Mouse (Mus musculus) intestine, postnatal 0 days (tissue): ENCODE results near the gene Atp5s. TPM values are rescaled to one million over a fixed set of nuclear protein-coding genes. Genes with fewer than 3 reads are reported as not detected.

ENCODE experiments used
- ATAC-seq: fragments of 200-750 bp; cut with Nextera tagmentation; 2 replicates; pipeline ENCODE4 v1.8.0; 2017; ENCODE audit warnings: mild to moderate bottlenecking, moderate TSS enrichment, moderate library complexity
- H3K27ac ChIP-seq: fragments of 300-500 bp; sonication (generic); 2 replicates; pipeline ENCODE4 v1.5.1; 2014; ENCODE audit warnings: mild to moderate bottlenecking, low read depth, low read length, moderate library complexity
- H3K27me3 ChIP-seq: fragments of 300-500 bp; sonication (generic); replicated peaks from 2 replicates; pipeline ENCODE4 v1.6.1; 2014; ENCODE audit warnings: low read length, mixed read lengths; ENCODE audit not compliant: control insufficient read depth, insufficient read depth
- H3K36me3 ChIP-seq: fragments of 300-500 bp; sonication (generic); 2 replicates; pipeline ENCODE4 v1.6.1; 2014; ENCODE audit warnings: mild to moderate bottlenecking, moderate library complexity; ENCODE audit not compliant: control insufficient read depth, insufficient read depth
- H3K4me1 ChIP-seq: fragments of 300-500 bp; sonication (generic); replicated peaks from 2 replicates; pipeline ENCODE4 v1.6.1; 2014; ENCODE audit warnings: antibody characterized with exemption, low read length, mixed read lengths; ENCODE audit not compliant: control insufficient read depth, insufficient read depth
- H3K4me2 ChIP-seq: fragments of 300-500 bp; sonication (generic); replicated peaks from 2 replicates; pipeline ENCODE4 v1.6.1; 2014; ENCODE audit warnings: low read depth, mild to moderate bottlenecking, moderate library complexity
- H3K4me3 ChIP-seq: fragments of 300-500 bp; sonication (generic); 2 replicates; pipeline ENCODE4 v1.5.1; 2014; ENCODE audit warnings: low read depth, low read length
- H3K9ac ChIP-seq: fragments of 300-500 bp; sonication (generic); 2 replicates; pipeline ENCODE4 v1.6.1; 2014; ENCODE audit warnings: mild to moderate bottlenecking, low read depth, low read length
- H3K9me3 ChIP-seq: fragments of 300-500 bp; sonication (generic); 2 replicates; pipeline ENCODE4 v1.6.1; 2016; ENCODE audit warnings: mixed run types; ENCODE audit not compliant: control insufficient read depth
- CTCF ChIP-seq: sonication (generic); IDR thresholded peaks from 2 replicates; pipeline ENCODE4 v1.5.1; 2016; ENCODE audit warnings: low read depth, mild to moderate bottlenecking, control low read depth, antibody characterized with exemption, moderate library complexity
- WGBS: fragments of 180-500 bp; shearing (Covaris S2); extraction: QIAGEN DNeasy Blood & Tissue Kit; methylation state at CpG from one replicate; pipeline ENCODE4 v1.1.7; 2014; 5-methylcytosine and 5-hydroxymethylcytosine counted together
- polyA plus RNA-seq: library from polyadenylated mRNA; unstranded; fragments of >200 nt; fragmentation: Nextera tagmentation; extraction: Ambion mirVana; gene quantifications from 2 replicates; pipeline ENCODE4 v1.2.1, GENCODE M21; 2015

The Atp5s gene
- polyA plus RNA-seq, 1 experiment from 2014 or later = 26.1 TPM

DNA sequence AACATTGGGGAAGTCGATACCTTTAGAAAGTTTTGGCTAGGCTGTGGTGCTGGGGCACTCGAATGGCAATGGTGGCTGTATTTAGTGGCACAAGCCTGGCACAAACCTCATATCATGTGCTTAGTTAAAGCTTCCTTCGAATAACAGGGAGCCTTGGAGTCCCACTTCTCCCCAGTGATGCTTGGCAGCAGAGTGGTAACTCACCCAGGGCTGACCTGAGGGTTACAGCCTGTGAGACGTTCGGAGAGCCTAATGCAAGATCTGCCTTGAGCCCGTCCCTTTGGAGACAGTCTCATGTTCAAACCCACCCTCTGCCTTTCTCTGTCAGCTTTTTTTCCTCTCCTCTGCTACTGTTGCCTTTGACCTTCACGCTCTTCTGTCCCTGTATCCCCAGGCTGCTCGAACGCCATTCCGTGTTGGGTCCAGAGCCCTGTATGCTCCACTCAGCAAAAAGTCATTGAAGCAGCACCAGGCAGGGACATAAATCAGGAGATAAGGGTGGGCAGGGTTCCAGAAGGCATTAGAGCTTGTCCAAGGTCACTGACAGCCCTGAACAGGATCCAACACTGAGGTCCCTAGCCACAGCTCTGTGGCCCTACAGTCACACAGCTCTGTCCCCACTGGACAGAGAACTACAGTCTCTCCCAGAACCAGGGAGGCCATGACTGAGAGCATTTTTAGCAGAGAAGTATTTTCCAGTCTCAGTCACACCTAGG is 57.3 kb downstream of the Atp5s start:
- H3K4me1 ChIP-seq = no peaks in the 10 kb centered on the region

DNA sequence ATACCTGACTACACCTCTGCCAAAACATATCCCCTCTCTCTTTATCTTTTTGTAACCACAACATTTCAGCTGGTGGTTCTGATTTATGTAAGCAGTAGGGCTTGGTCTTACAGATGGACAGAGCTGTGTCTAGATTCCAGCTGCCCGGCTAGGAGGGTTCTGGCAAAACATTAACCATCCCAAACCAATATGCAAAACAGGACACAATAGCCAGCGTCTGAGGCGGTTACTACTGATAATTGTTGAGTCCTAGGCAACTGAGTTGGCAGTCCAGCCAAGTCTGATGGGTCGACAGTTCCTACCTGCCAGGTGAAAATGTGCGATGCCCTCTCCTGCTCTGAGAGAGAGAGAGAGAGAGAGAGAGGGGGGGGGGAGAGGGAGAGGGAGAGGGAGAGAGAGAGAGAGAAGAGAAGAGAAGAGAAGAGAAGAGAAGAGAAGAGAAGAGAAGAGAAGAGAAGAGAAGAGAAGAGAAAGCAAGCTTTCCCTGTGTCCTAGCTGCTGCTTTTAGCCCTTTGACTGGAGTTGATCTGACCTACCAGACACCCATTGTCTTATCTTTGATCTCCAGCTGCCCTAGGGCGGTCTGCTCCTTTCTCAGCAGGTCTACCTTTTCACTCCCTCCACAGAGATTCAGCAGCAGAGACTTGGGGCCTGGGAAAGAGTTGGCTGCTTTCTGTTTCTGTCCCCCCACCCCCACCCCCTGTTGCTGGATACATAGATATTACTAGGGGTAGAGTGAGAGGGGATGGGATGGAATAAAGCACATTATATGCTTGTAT is 58.7 kb downstream of the Atp5s start:
- no peaks in the 10 kb centered on the region for H3K4me1 ChIP-seq
- WGBS = 42% methylated on average over 6 of the region's 6 CpGs
- H3K9me3 ChIP-seq = no peaks in the 10 kb centered on the region
- no peak overlapping the region for H3K4me3 ChIP-seq
- H3K36me3 ChIP-seq = no peaks in the 10 kb centered on the region
- TF ChIP-seq CTCF = no peak
- no peak overlapping the region for H3K9ac ChIP-seq
- H3K4me2 ChIP-seq = no peak overlapping the region
- ATAC-seq = no peak
- H3K27me3 ChIP-seq = no peaks in the 10 kb centered on the region
- H3K27ac ChIP-seq = no peak overlapping the region

More for the DNA sequence above, 57.3 kb downstream of the Atp5s start:
- Histone ChIP-seq H3K27me3 (no peaks in the 10 kb centered on the region), H3K9me3 (no peaks in the 10 kb centered on the region), H3K4me2 (no peak overlapping the region), H3K27ac (no peak overlapping the region), H3K9ac (no peak overlapping the region), H3K4me3 (no peak overlapping the region), H3K36me3 (no peaks in the 10 kb centered on the region)
- TF ChIP-seq CTCF = no peak
- no peak for ATAC-seq
- WGBS = 62% methylated on average over 10 of the region's 10 CpGs

DNA sequence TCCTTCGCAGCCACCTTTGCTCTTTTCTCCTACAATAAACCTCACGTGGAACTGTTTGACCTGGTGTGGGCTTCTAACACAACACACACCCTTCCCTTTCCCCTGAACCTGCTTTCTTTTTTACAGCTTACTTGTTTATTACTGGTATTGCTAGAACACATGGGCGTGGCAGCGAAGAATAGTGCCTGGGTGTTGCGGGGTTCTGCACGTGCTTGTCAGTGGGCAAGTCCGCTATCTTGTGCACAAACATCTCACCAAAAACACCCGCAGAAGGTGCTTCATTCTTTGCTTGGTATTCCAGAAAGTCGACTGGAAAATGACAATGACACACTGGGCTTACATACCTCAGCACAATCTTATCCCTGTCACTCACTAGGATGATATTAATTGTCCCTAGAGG is 60.7 kb downstream of the Atp5s start:
- H3K4me1 ChIP-seq = no peaks in the 10 kb centered on the region
- no peak overlapping the region for H3K4me3 ChIP-seq
- TF ChIP-seq CTCF = no peak
- no peaks in the 10 kb centered on the region for H3K36me3 ChIP-seq
- no peak overlapping the region for H3K4me2 ChIP-seq
- no peaks in the 10 kb centered on the region for H3K9me3 ChIP-seq
- ATAC-seq = peak; percentile 61
- H3K27me3 ChIP-seq = no peaks in the 10 kb centered on the region
- H3K9ac ChIP-seq = no peak overlapping the region
- 50% methylated on average over 9 of the region's 9 CpGs for WGBS
- H3K27ac ChIP-seq = no peak overlapping the region

DNA sequence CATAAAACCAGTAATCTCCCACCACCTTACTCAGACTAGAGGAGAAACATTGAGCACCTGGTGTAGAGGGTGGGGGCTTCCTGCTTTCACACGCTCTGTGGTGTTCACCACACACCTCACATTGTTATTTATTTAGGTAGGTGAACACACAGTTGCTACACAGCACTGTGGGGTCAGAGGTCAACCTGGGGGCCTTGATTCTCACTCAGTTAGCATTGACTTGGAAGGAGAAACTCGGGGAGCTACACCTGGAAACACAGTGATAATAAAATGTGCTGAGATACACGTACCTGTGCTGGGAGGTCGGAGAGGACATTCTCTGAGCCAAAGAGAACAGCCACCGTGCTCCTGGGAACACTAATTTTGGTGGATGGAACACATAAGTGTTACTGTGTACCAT is 63.6 kb downstream of the Atp5s start:
- Histone ChIP-seq H3K27ac (no peak overlapping the region), H3K4me2 (no peak overlapping the region), H3K4me3 (no peak overlapping the region), H3K9ac (no peak overlapping the region), H3K4me1 (no peaks in the 10 kb centered on the region; the same call in 1 of the 2 replicates), H3K9me3 (no peaks in the 10 kb centered on the region), H3K27me3 (no peaks in the 10 kb centered on the region), H3K36me3 (no peaks in the 10 kb centered on the region)
- no peak for ATAC-seq
- TF ChIP-seq CTCF = no peak
- WGBS = 61% methylated on average over 5 of the region's 5 CpGs

DNA sequence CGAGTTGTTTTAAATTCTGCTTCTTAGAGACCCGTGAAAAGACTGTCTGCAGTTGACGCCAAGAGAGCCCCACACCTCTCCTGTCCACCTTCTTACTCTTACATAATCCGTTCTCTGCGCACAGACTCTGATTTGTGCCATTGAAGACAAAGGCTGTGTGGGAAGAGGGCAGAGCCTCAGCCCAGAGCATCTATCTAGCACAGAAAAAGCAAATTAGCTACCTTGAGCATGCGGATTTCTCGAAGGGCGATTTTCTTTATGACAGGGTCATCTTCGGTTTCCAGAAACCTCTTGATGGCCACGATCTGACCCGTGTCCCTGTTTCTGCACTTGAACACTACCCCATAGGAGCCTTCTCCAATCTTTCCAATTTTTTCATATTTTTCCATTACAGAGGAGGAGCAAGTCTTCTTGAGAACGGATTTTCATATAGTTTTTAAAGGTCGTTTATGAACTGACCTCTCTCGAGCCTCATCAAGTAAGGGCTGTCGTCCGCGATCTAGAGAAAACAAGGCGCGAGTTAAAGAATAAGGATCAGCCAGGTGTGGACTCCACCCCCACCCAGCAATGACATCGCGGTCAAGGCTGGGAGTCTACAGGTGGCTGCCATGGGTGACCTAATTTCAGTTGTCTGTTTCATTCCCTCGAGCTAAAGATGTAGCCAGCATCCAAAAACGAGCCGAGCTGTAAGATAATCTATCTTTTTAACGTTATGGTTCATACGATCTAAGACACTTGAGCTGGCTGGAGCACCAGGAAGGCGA is 65.2 kb downstream of the Atp5s start:
- Histone ChIP-seq H3K27ac (no peak overlapping the region), H3K27me3 (no peaks in the 10 kb centered on the region), H3K4me1 (no peaks in the 10 kb centered on the region; the same call in 1 of the 2 replicates), H3K9ac (peak overlapping the region; percentile 41), H3K36me3 (no peaks in the 10 kb centered on the region), H3K4me2 (peak overlapping the region; percentile 78), H3K9me3 (no peaks in the 10 kb centered on the region), H3K4me3 (peak overlapping the region; percentile 54)
- ATAC-seq = 0 out of 2 replicates have a peak, but pooled peaks have one; percentile 29
- 39% methylated on average over 27 of the region's 27 CpGs for WGBS
- no peak for TF ChIP-seq CTCF
